In genomic region chr6:95334781-95335180, GRCm38 (mm10) we compare ENCODE assay signal across 21 mouse cellular contexts. TPM values are rescaled to one million over a fixed set of nuclear protein-coding genes. Genes with fewer than 3 reads are reported as not detected.
DNase-seq lines count a peak whose midpoint lies in the region; ATAC-seq and TF ChIP-seq lines count a peak whose summit lies in the region.
"Had no signal": no experiment of that assay in that cellular context is flagged by ENCODE, and none has a peak within 500 bp of the region (broad histone marks: within the 10 kb centered on the region; RNA-seq: fewer than 3 reads in every experiment).

No protein-coding gene starts in this region.

- 60% methylated on average over 6 of the region's 6 CpGs for WGBS in intestine, embryonic 14.5 days
- 68% methylated on average over 6 of the region's 6 CpGs for WGBS in intestine, postnatal 0 days
- 63% methylated on average over 6 of the region's 6 CpGs for WGBS in intestine, embryonic 15.5 days
- WGBS in midbrain, postnatal 0 days, result 93% methylated on average over 6 of the region's 6 CpGs
- 89% methylated on average over 6 of the region's 6 CpGs for WGBS in limb, embryonic 10.5 days

- TF ChIP-seq POLR2A in bone marrow macrophage, adult 2 months (IDR thresholded peaks at IDR 0.05; ENCODE audit: borderline replicate concordance, low read depth, low read length), result no peak

- H3K9ac ChIP-seq in intestine, embryonic 14.5 days (ENCODE audit: low read length), result no peak overlapping the region
- H3K9ac ChIP-seq in intestine, postnatal 0 days (ENCODE audit: low read depth, low read length), result no peak overlapping the region
- H3K9ac ChIP-seq in intestine, embryonic 15.5 days, result no peak overlapping the region
- H3K9ac ChIP-seq in midbrain, postnatal 0 days (replicated peaks; ENCODE audit: low read length, poor library complexity, severe bottlenecking), result no peak overlapping the region
- H3K9ac ChIP-seq: midbrain, embryonic 13.5 days had no signal

- no peak for TF ChIP-seq CTCF in intestine, postnatal 0 days (IDR thresholded peaks at IDR 0.05; ENCODE audit: low read depth)
- no peak for TF ChIP-seq CTCF in bone marrow macrophage, adult 2 months (IDR thresholded peaks at IDR 0.05; ENCODE audit: low read depth, low read length)
- no peak for TF ChIP-seq CTCF in midbrain, postnatal 0 days (IDR thresholded peaks at IDR 0.05)

- ATAC-seq in intestine, embryonic 14.5 days (replicated peaks; ENCODE audit: low FRiP score, low TSS enrichment, low read depth), result no peak; the same call in 1 of the 2 replicates
- ATAC-seq in intestine, postnatal 0 days, result no peak
- peak; percentile 61; the same call in 1 of the 2 replicates for ATAC-seq in intestine, embryonic 15.5 days
- no peak for ATAC-seq in midbrain, postnatal 0 days (ENCODE audit: low FRiP score)
- ATAC-seq: midbrain, embryonic 13.5 days had no signal

- H3K4me1 ChIP-seq in intestine, embryonic 14.5 days (replicated peaks; ENCODE audit: control insufficient read depth, insufficient read depth, low read length), result no peaks in the 10 kb centered on the region
- H3K4me1 ChIP-seq in intestine, postnatal 0 days (replicated peaks; ENCODE audit: control insufficient read depth, insufficient read depth, low read length), result no peaks in the 10 kb centered on the region
- H3K4me1 ChIP-seq in bone marrow macrophage, adult 2 months (ENCODE audit: control insufficient read depth, insufficient read depth, low read length), result peaks cover 3% of the 10 kb centered on the region
- H3K4me1 ChIP-seq in intestine, embryonic 15.5 days (replicated peaks), result no peaks in the 10 kb centered on the region
- H3K4me1 ChIP-seq in midbrain, postnatal 0 days (ENCODE audit: insufficient read depth, low read length), result no peaks in the 10 kb centered on the region
- H3K4me1 ChIP-seq in limb, embryonic 10.5 days, result peaks cover 31% of the 10 kb centered on the region
- H3K4me1 ChIP-seq: midbrain, embryonic 13.5 days had no signal

- no peaks in the 10 kb centered on the region for H3K27me3 ChIP-seq in intestine, embryonic 14.5 days (replicated peaks; ENCODE audit: control insufficient read depth, insufficient read depth, low read length)
- no peaks in the 10 kb centered on the region for H3K27me3 ChIP-seq in intestine, postnatal 0 days (replicated peaks; ENCODE audit: control insufficient read depth, insufficient read depth, low read length)
- no peaks in the 10 kb centered on the region for H3K27me3 ChIP-seq in intestine, embryonic 15.5 days (replicated peaks)
- H3K27me3 ChIP-seq in midbrain, postnatal 0 days (ENCODE audit: insufficient read depth, low read length), result no peaks in the 10 kb centered on the region
- no peaks in the 10 kb centered on the region for H3K27me3 ChIP-seq in limb, embryonic 10.5 days (ENCODE audit: low read depth, poor library complexity, severe bottlenecking)
- H3K27me3 ChIP-seq: midbrain, embryonic 13.5 days had no signal

- no peaks in the 10 kb centered on the region for H3K9me3 ChIP-seq in intestine, embryonic 14.5 days (ENCODE audit: control insufficient read depth, low read length)
- H3K9me3 ChIP-seq in intestine, postnatal 0 days (ENCODE audit: control insufficient read depth), result no peaks in the 10 kb centered on the region
- no peaks in the 10 kb centered on the region for H3K9me3 ChIP-seq in intestine, embryonic 15.5 days
- no peaks in the 10 kb centered on the region for H3K9me3 ChIP-seq in midbrain, postnatal 0 days (ENCODE audit: low read length)
- H3K9me3 ChIP-seq in limb, embryonic 10.5 days (replicated peaks), result no peaks in the 10 kb centered on the region
- H3K9me3 ChIP-seq: midbrain, embryonic 13.5 days had no signal

- no peaks in the 10 kb centered on the region for H3K36me3 ChIP-seq in intestine, embryonic 14.5 days (ENCODE audit: control insufficient read depth, insufficient read depth, low read length)
- no peaks in the 10 kb centered on the region for H3K36me3 ChIP-seq in intestine, postnatal 0 days (ENCODE audit: control insufficient read depth, insufficient read depth)
- H3K36me3 ChIP-seq in intestine, embryonic 15.5 days, result no peaks in the 10 kb centered on the region
- H3K36me3 ChIP-seq in midbrain, postnatal 0 days (ENCODE audit: insufficient read depth, low read length), result no peaks in the 10 kb centered on the region
- no peaks in the 10 kb centered on the region for H3K36me3 ChIP-seq in limb, embryonic 10.5 days
- H3K36me3 ChIP-seq: midbrain, embryonic 13.5 days had no signal

- no peak overlapping the region for H3K4me2 ChIP-seq in intestine, embryonic 14.5 days (ENCODE audit: low read length)
- no peak overlapping the region for H3K4me2 ChIP-seq in intestine, postnatal 0 days (replicated peaks; ENCODE audit: low read depth)
- no peak overlapping the region for H3K4me2 ChIP-seq in intestine, embryonic 15.5 days (replicated peaks)
- H3K4me2 ChIP-seq in midbrain, postnatal 0 days (ENCODE audit: low read depth, low read length, poor library complexity, severe bottlenecking), result no peak overlapping the region
- H3K4me2 ChIP-seq: midbrain, embryonic 13.5 days had no signal

- H3K4me3 ChIP-seq in intestine, embryonic 14.5 days (ENCODE audit: low read depth, low read length), result no peak overlapping the region
- no peak overlapping the region for H3K4me3 ChIP-seq in intestine, postnatal 0 days (ENCODE audit: low read depth, low read length)
- no peak overlapping the region for H3K4me3 ChIP-seq in bone marrow macrophage, adult 2 months (ENCODE audit: insufficient read depth, low read length)
- no peak overlapping the region for H3K4me3 ChIP-seq in intestine, embryonic 15.5 days (replicated peaks)
- H3K4me3 ChIP-seq in midbrain, postnatal 0 days (ENCODE audit: low read depth, low read length), result no peak overlapping the region
- H3K4me3 ChIP-seq in limb, embryonic 10.5 days, result no peak overlapping the region
- H3K4me3 ChIP-seq: midbrain, embryonic 13.5 days had no signal

- H3K27ac ChIP-seq in intestine, embryonic 14.5 days (ENCODE audit: low read depth), result 0 out of 2 replicates have a peak overlapping the region, but pooled peaks have one; percentile 11
- no peak overlapping the region for H3K27ac ChIP-seq in intestine, postnatal 0 days (ENCODE audit: low read depth, low read length)
- H3K27ac ChIP-seq in bone marrow macrophage, adult 2 months (ENCODE audit: insufficient read depth, low read depth, low read length), result peak overlapping the region; percentile 26; the same call in 1 of the 2 replicates
- no peak overlapping the region for H3K27ac ChIP-seq in intestine, embryonic 15.5 days
- H3K27ac ChIP-seq in midbrain, postnatal 0 days (ENCODE audit: low read depth, low read length), result no peak overlapping the region
- no peak overlapping the region for H3K27ac ChIP-seq in limb, embryonic 10.5 days
- H3K27ac ChIP-seq: midbrain, embryonic 13.5 days had no signal

- no peak for DNase-seq in intestine, embryonic 14.5 days (ENCODE audit: low spot score)
- DNase-seq in lung, adult 18-20 months, result peak; percentile 3 to 4
- no peak for DNase-seq in lung, postnatal 25 days (ENCODE audit: low spot score)
- DNase-seq in midbrain, postnatal 0 days (ENCODE audit: low spot score), result no peak
- no peak for DNase-seq in limb, embryonic 10.5 days (ENCODE audit: low spot score)
- DNase-seq: adrenal gland, postnatal 14 days; kidney, adult 11 months had no signal

RNA-seq across cellular contexts. Expression of gene Gm10234, which starts 12.9 kb away (rescaled TPM):
- not detected in 2 replicates for polyA plus RNA-seq in intestine, embryonic 14.5 days (2014; fragmentation: Nextera tagmentation; extraction: Ambion mirVana)
- not detected in 2 replicates for polyA plus RNA-seq in intestine, postnatal 0 days (2015; fragmentation: Nextera tagmentation; extraction: Ambion mirVana)
- not detected in 2 replicates for polyA plus RNA-seq in bone marrow macrophage, adult 2 months (2012; ENCODE audit: insufficient read depth, insufficient read length, missing spikeins)
- not detected in 2 replicates for polyA plus RNA-seq in intestine, embryonic 15.5 days (2015; fragmentation: Nextera tagmentation; extraction: Ambion mirVana)
- total RNA-seq in midbrain, postnatal 0 days (2014; rRNA removed), result not detected in 2 replicates
- polyA plus RNA-seq in midbrain, postnatal 0 days (2015; fragmentation: Nextera tagmentation; extraction: Ambion mirVana), result not detected in 2 replicates
- not detected in 2 replicates for polyA plus RNA-seq in limb, embryonic 10.5 days (2016; fragmentation: Nextera tagmentation; extraction: Ambion mirVana)
- total RNA-seq: adrenal gland, postnatal 14 days; heart, adult 18-20 months; MEL had no signal
- polyA plus RNA-seq: cortical plate, adult 2 months; embryonic facial prominence, embryonic 14.5 days; forebrain, embryonic 11.5 days; hindbrain, embryonic 11.5 days; large intestine, adult 2 months; limb, embryonic 14.5 days; lung, embryonic 16.5 days; midbrain, embryonic 13.5 days; thymus, postnatal 0 days had no signal

Comparison
In these comparisons a context has a peak if more than half of its experiments do, and no peak if none do; other contexts are left out.
1. DNase-seq: peak in lung, adult 18-20 months (2 of 2); none in intestine, embryonic 14.5 days (single experiment), lung, postnatal 25 days (single experiment), midbrain, postnatal 0 days (single experiment) and limb, embryonic 10.5 days (single experiment).
2. H3K27ac ChIP-seq: peak in intestine, embryonic 14.5 days (single experiment) and bone marrow macrophage, adult 2 months (single experiment); none in intestine, postnatal 0 days (single experiment), intestine, embryonic 15.5 days (single experiment), midbrain, postnatal 0 days (single experiment) and limb, embryonic 10.5 days (single experiment).